Mouse (Mus musculus): Measurements from ENCODE around the gene Ptprr.

DNA sequence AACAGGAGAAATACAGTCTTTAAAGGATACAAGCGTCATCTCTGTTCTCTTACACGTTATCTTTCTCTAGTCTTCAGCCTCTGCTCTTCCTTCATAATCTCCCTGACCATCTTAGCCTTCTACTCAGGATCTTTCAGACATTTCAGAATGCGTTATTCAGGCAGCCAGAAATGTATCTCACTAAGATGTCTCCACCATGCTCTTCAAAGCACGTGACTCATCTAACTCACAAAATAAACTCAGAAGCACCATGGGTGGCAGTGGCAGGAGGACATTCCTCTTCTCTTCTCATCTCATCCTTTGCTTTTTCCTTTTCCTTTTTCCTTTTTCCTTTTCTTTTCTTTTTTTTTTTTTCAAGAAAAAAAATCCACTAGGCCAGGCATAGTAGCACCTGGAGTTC, 241.3 kb downstream of the Ptprr start:
- TF ChIP-seq USF1 (IDR thresholded peaks at IDR 0.05; ENCODE audit: low read depth) (peak; percentile 78), CTCF (IDR thresholded peaks at IDR 0.05; ENCODE audit: control insufficient read depth, insufficient read depth, insufficient read length) (no peak)
